Mouse (Mus musculus): ENCODE measurements around the gene Sfxn5. TPM values are rescaled to one million over a fixed set of nuclear protein-coding genes. Genes with fewer than 3 reads are reported as not detected.
A peak's percentile ranks its signal among the peaks of the same experiment; 100 is the strongest.

Gene Sfxn5
- polyA plus RNA-seq, 1 experiment from 2014 or later = 10.0 TPM

- ATAC-seq (ENCODE audit: low FRiP score) = no peak
- H3K4me1 ChIP-seq = peaks cover 48% of the 10 kb centered on the region
- under 1% methylated on average over 52 of the region's 52 CpGs for WGBS
- peaks cover 99% of the 10 kb centered on the region for H3K27me3 ChIP-seq
- no peaks in the 10 kb centered on the region for H3K9me3 ChIP-seq (replicated peaks)
- peak overlapping the region; percentile 29 for H3K4me3 ChIP-seq
- peak overlapping the region; percentile 50 for H3K4me2 ChIP-seq (replicated peaks)
- no peak overlapping the region for H3K27ac ChIP-seq
- no peak overlapping the region; the same call in 1 of the 2 replicates for H3K9ac ChIP-seq
- H3K36me3 ChIP-seq = no peaks in the 10 kb centered on the region
These were observed 143.2 kb downstream of the Sfxn5 start for GRCm38 (mm10) chr6:85189911-85190591.

DNA sequence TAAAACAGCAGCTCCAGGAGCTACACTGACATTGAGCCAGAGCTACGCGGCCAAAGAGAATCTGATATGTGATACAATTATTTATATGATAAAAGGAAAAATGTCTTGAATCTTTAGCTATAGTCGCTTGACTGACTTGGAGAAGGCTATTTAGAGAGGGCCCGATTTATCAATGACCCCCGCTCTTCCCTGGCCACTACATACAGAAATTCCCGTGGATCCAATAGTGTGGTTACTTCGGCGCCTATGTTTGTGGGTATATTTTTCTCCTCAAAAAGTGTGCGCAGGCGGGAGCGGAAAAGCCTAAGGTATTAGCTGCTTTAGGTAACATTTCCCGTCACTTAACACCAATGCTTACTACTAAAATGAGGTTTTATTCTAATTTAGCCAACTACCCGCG, 143.9 kb downstream of the Sfxn5 start:
- Histone ChIP-seq H3K36me3 (no peaks in the 10 kb centered on the region), H3K4me3 (peak overlapping the region; percentile 29; the same call in 1 of the 2 replicates), H3K9me3 (replicated peaks) (no peaks in the 10 kb centered on the region), H3K27ac (no peak overlapping the region), H3K4me1 (peaks cover 48% of the 10 kb centered on the region), H3K9ac (no peak overlapping the region), H3K27me3 (peaks cover 97% of the 10 kb centered on the region), H3K4me2 (replicated peaks) (peak overlapping the region; percentile 50; the same call in 1 of the 2 replicates)
- 5% methylated on average over 14 of the region's 14 CpGs for WGBS
- no peak for ATAC-seq (ENCODE audit: low FRiP score)

- no peaks in the 10 kb centered on the region for H3K36me3 ChIP-seq
- no peak overlapping the region for H3K27ac ChIP-seq
- no peaks in the 10 kb centered on the region for H3K9me3 ChIP-seq (replicated peaks)
- no peak for ATAC-seq (ENCODE audit: low FRiP score)
- H3K9ac ChIP-seq = peak overlapping the region; percentile 47; the same call in 1 of the 2 replicates
- H3K4me2 ChIP-seq (replicated peaks) = peak overlapping the region; percentile 76
- peaks cover 42% of the 10 kb centered on the region for H3K4me1 ChIP-seq
- peak overlapping the region; percentile 39 for H3K4me3 ChIP-seq
- under 1% methylated on average over 39 of the region's 39 CpGs for WGBS
- H3K27me3 ChIP-seq = peaks cover 96% of the 10 kb centered on the region
These were observed 144.7 kb downstream of the Sfxn5 start for GRCm38 (mm10) chr6:85188256-85189110.

DNA sequence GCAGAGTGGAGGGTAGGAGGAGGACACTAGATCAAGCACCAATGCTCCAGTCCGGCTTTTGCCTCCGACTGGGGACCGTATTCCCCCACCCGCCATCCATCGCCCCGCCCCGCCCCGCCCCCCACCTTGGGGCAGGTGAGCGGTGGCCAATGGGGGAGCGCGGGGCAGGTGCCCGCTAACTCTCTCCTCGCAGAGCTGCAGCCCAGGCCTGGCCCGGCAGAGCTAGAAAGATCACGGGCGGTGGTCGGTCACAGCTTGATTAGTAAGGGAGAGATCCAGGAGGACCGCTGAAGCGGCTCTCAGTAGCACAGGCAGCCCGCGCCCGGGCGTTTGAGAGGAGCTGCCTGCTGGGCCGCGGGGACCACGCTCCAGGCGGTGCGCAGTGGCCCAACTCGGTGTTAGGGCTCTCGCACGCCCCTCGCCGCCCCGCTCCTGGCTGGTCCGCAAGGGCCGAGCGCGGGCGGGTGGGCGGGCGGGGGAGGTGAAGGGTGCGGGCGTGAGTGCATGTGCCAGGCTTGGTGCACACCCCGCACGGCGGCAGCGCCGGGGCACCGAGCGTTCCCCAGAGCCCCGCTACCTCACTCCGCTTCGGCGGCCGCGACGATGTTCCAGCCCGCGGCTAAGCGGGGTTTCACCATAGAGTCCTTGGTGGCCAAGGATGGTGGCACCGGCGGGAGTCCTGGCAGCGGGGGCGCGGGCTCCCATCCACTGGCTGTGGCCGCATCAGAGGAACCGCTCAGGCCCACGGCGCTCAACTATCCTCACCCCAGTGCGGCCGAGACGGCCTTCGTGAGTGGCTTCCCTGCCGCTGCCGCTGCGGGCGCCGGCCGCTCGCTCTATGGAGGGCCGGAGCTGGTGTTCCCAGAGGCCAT, 145.6 kb downstream of the Sfxn5 start, which contains the start of gene Emx1:
Gene Emx1, plus strand, starts transcription at position 99 of the 872 bp plus-strand sequence.
- peaks cover 89% of the 10 kb centered on the region for H3K27me3 ChIP-seq
- H3K9me3 ChIP-seq (replicated peaks) = no peaks in the 10 kb centered on the region
- H3K9ac ChIP-seq = peak within 1 kb of the TSS; percentile 47
- H3K4me3 ChIP-seq = peak within 1 kb of the TSS; percentile 39
- H3K36me3 ChIP-seq = no peaks in the 10 kb centered on the region
- no peak within 1 kb of the TSS for H3K27ac ChIP-seq
- H3K4me1 ChIP-seq = peaks cover 42% of the 10 kb centered on the region
- peak within 1 kb of the TSS; percentile 76 for H3K4me2 ChIP-seq (replicated peaks)
- under 1% methylated on average over 66 of the region's 81 CpGs for WGBS
- peak; percentile 79; the same call in 1 of the 2 replicates for ATAC-seq (ENCODE audit: low FRiP score)

GRCm38 (mm10) chr6:85186744-85187059, 146.5 kb downstream of the Sfxn5 start:
- WGBS = under 1% methylated on average over 15 of the region's 15 CpGs
- Histone ChIP-seq H3K4me3 (no peak overlapping the region), H3K36me3 (no peaks in the 10 kb centered on the region), H3K27ac (no peak overlapping the region), H3K4me1 (peaks cover 42% of the 10 kb centered on the region), H3K4me2 (replicated peaks) (peak overlapping the region; percentile 76), H3K9me3 (replicated peaks) (no peaks in the 10 kb centered on the region), H3K27me3 (peaks cover 84% of the 10 kb centered on the region), H3K9ac (no peak overlapping the region)
- no peak for ATAC-seq (ENCODE audit: low FRiP score)

DNA sequence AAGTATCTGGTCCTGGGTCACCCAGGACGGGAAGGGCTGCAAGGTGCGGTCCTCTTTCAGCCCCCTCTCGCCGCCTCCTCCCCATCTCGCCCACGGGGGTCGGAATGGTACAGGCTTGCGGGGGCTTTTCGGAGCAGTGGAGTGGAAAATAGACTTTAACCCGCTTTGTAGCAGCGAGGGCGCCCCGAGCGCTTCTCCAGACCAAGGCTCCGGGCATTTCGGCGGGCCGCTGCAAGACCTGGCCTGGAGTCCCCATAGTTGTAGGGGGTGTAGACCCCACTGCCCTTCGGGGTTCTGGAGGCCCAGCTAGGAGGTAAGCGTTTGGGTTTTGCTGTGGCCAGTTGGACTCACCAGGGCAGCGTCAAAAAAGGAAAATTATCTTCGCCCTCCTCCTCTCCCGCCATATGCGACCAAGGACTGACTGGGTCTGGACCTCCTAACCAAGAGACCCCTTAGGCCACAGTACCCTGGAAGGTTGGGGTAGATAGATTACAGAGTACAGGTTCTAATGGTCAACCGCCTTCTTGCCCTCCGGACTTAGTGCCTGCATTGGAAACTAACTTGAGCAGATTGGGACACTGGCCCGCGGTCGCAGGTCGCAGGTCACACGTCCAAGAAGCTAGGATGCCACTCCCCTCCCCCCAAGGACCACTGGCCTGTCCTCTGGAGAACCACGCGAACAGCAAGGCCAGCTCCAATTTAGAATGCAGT, 147.0 kb downstream of the Sfxn5 start:
- no peak overlapping the region for H3K27ac ChIP-seq
- peak overlapping the region; percentile 35 for H3K4me2 ChIP-seq (replicated peaks)
- WGBS = 2% methylated on average over 33 of the region's 33 CpGs
- no peaks in the 10 kb centered on the region for H3K9me3 ChIP-seq (replicated peaks)
- peak overlapping the region; percentile 13 for H3K4me3 ChIP-seq
- H3K36me3 ChIP-seq = no peaks in the 10 kb centered on the region
- ATAC-seq (ENCODE audit: low FRiP score) = no peak
- H3K4me1 ChIP-seq = peaks cover 42% of the 10 kb centered on the region
- H3K27me3 ChIP-seq = peaks cover 79% of the 10 kb centered on the region
- no peak overlapping the region for H3K9ac ChIP-seq

DNA sequence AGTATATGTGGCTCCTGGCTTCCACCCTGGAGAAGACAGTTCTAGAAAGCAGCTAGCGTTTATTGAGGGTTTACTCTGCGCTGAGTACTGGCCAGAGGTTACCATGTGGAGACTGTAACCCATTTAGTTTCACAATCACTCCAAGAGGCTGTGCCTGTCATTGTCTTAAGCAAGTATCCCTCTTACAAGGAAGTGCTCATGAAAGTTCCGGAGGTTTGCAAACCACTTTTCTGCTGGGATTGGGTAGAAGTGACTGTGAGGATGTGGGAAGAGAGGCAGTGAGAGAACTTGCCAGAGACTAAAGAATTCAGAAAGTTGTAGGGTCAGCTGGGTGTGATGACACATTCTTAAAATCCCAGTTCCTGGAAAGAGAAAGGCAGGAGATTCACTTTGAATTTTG, 149.3 kb downstream of the Sfxn5 start:
- Histone ChIP-seq H3K27ac (no peak overlapping the region), H3K4me1 (peaks cover 29% of the 10 kb centered on the region), H3K4me3 (no peak overlapping the region), H3K36me3 (no peaks in the 10 kb centered on the region), H3K27me3 (peaks cover 61% of the 10 kb centered on the region), H3K4me2 (replicated peaks) (no peak overlapping the region), H3K9ac (no peak overlapping the region), H3K9me3 (replicated peaks) (no peaks in the 10 kb centered on the region)
- no peak for ATAC-seq (ENCODE audit: low FRiP score)
- 58% methylated on average over 3 of the region's 3 CpGs for WGBS

- Histone ChIP-seq H3K36me3 (no peaks in the 10 kb centered on the region), H3K9me3 (replicated peaks) (no peaks in the 10 kb centered on the region), H3K27me3 (peaks cover 27% of the 10 kb centered on the region), H3K4me2 (replicated peaks) (no peak overlapping the region), H3K27ac (no peak overlapping the region), H3K4me1 (no peaks in the 10 kb centered on the region), H3K9ac (no peak overlapping the region), H3K4me3 (no peak overlapping the region)
- WGBS = 62% methylated on average over 2 of the region's 2 CpGs
- ATAC-seq (ENCODE audit: low FRiP score) = no peak
These were observed 153.2 kb downstream of the Sfxn5 start for GRCm38 (mm10) chr6:85180036-85180435.

- Histone ChIP-seq H3K4me2 (replicated peaks) (no peak overlapping the region), H3K36me3 (no peaks in the 10 kb centered on the region), H3K9ac (no peak overlapping the region), H3K4me3 (no peak overlapping the region), H3K27me3 (peaks cover 24% of the 10 kb centered on the region), H3K4me1 (no peaks in the 10 kb centered on the region), H3K9me3 (replicated peaks) (no peaks in the 10 kb centered on the region), H3K27ac (no peak overlapping the region)
- 82% methylated on average over 3 of the region's 3 CpGs for WGBS
- ATAC-seq (ENCODE audit: low FRiP score) = no peak
These were observed 153.7 kb downstream of the Sfxn5 start for GRCm38 (mm10) chr6:85179569-85179968.

- Histone ChIP-seq H3K27ac (no peak overlapping the region), H3K9me3 (replicated peaks) (no peaks in the 10 kb centered on the region), H3K27me3 (no peaks in the 10 kb centered on the region; the same call in 1 of the 2 replicates), H3K4me2 (replicated peaks) (no peak overlapping the region), H3K9ac (no peak overlapping the region), H3K4me1 (no peaks in the 10 kb centered on the region), H3K4me3 (no peak overlapping the region), H3K36me3 (no peaks in the 10 kb centered on the region)
- WGBS = 45% methylated on average over 11 of the region's 11 CpGs
- ATAC-seq (ENCODE audit: low FRiP score) = no peak
These were observed 167.7 kb downstream of the Sfxn5 start for GRCm38 (mm10) chr6:85165440-85165921.

All from hindbrain, embryonic 12.5 days (tissue).